Mouse (Mus musculus): ENCODE data around the gene Tor1b.

- TF ChIP-seq EP300 (IDR thresholded peaks at IDR 0.05; ENCODE audit: low read depth): no peak
- no peak for TF ChIP-seq CTCF (IDR thresholded peaks at IDR 0.05; ENCODE audit: low read depth)
These were observed 15.0 kb upstream of the Tor1b start for GRCm38 (mm10) chr2:30937731-30938130.

Data from heart, postnatal 0 days (tissue).